Mouse (Mus musculus) embryonic facial prominence, embryonic 11.5 days (tissue): ENCODE measurements at regions not wholly inside any gene's neighbourhood (a gene's known extent, or its start where the extent isn't known, plus 50 kb on each side); places are given as distances from the start of the nearest gene placed in this dataset.

Source experiments
- ATAC-seq: fragments of 200-750 bp; cut with Nextera tagmentation; replicated peaks from 2 replicates; pipeline ENCODE4 v1.8.0; 2017; ENCODE audit warnings: low read depth; ENCODE audit not compliant: insufficient number of reproducible peaks, low FRiP score, low TSS enrichment
- DNase-seq: peaks from one replicate; pipeline ENCODE4 v3.0.0-alpha.2; 2015; ENCODE audit warnings: low spot score
- H3K27ac ChIP-seq: fragments of 300-500 bp; sonication (generic); replicated peaks from 2 replicates; pipeline ENCODE4 v1.5.1; 2014; ENCODE audit warnings: mild to moderate bottlenecking, low read depth, low read length, control low read depth
- H3K27me3 ChIP-seq: fragments of 300-500 bp; sonication (generic); 2 replicates; pipeline ENCODE4 v1.6.1; 2014; ENCODE audit warnings: mild to moderate bottlenecking, low read length, moderate library complexity, mixed read lengths; ENCODE audit not compliant: control insufficient read depth, insufficient read depth
- H3K36me3 ChIP-seq: fragments of 300-500 bp; sonication (generic); replicated peaks from 2 replicates; pipeline ENCODE4 v1.6.1; 2014; ENCODE audit warnings: low read depth, mild to moderate bottlenecking, low read length, moderate library complexity, mixed read lengths; ENCODE audit not compliant: control insufficient read depth, insufficient read depth
- H3K4me1 ChIP-seq: fragments of 300-500 bp; sonication (generic); 2 replicates; pipeline ENCODE4 v1.6.1; 2014; ENCODE audit warnings: low read length, mixed read lengths; ENCODE audit not compliant: control insufficient read depth, insufficient read depth
- H3K4me2 ChIP-seq: fragments of 300-500 bp; sonication (generic); 2 replicates; pipeline ENCODE4 v1.6.1; 2014; ENCODE audit warnings: low read depth, mild to moderate bottlenecking, control low read depth, low read length, moderate library complexity
- H3K4me3 ChIP-seq: fragments of 300-500 bp; sonication (generic); 2 replicates; pipeline ENCODE4 v1.5.1; 2014; ENCODE audit warnings: low read depth, low read length, control low read depth
- H3K9ac ChIP-seq: fragments of 300-500 bp; sonication (generic); replicated peaks from 2 replicates; pipeline ENCODE4 v1.6.1; 2014; ENCODE audit warnings: mild to moderate bottlenecking, control low read depth, low read length
- H3K9me3 ChIP-seq: fragments of 300-500 bp; sonication (generic); replicated peaks from 2 replicates; pipeline ENCODE4 v1.6.1; 2016; ENCODE audit warnings: mild to moderate bottlenecking, low read length, inconsistent platforms, mixed read lengths; ENCODE audit not compliant: control insufficient read depth
- WGBS: fragments of 180-500 bp; shearing (Covaris S2); extraction: QIAGEN DNeasy Blood & Tissue Kit; methylation state at CpG from one replicate; pipeline ENCODE4 v1.1.7; 2014; 5-methylcytosine and 5-hydroxymethylcytosine counted together

DNA sequence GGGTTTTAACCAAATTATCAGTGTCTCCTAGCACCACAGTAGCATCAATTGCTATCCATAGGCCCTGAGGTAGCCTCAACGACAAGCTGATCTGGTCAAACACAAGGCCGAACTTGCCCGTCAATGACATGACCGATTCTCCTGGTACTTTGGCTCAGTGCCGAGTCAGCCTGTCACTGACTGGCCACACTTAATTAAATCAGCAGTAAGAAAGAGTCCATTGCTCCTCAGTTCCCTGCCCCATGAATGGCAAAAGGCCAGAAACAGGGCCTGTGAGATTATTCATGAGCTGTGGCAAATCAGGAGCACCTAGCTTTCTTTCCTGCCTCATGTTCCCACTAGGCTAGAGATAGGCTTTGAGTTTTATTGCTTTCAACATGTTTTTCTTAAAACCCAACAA is 105.4 kb downstream of the Gm4791 start:
- Histone ChIP-seq H3K36me3 (no peaks in the 10 kb centered on the region), H3K27me3 (no peaks in the 10 kb centered on the region), H3K27ac (no peak overlapping the region), H3K9ac (no peak overlapping the region), H3K4me1 (no peaks in the 10 kb centered on the region), H3K4me2 (no peak overlapping the region), H3K9me3 (no peaks in the 10 kb centered on the region), H3K4me3 (no peak overlapping the region)
- ATAC-seq (no peak), DNase-seq (no peak)
- 95% methylated on average over 5 of the region's 5 CpGs for WGBS

DNA sequence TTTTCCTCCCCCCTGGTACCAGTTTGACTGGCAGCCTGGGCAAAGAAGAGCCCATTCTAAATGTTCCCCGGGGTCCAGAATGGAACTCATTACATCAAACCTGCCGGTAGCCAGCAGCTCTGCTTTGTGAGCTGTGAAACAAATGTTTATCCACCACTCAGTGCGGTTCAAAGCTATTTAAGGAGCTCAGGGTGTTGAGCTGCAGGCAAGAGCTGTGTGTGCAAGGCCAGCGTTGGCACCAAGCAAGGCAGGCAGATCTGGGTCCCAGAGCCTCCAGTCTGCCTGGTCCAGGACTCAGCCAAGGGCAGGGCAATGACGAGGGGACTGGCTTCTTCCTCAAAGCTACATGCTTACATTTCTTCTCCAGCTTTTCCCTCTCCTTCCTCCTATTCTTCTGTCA is 109.6 kb downstream of the Gm4791 start:
- no peak for ATAC-seq
- H3K9ac ChIP-seq: no peak overlapping the region

DNA sequence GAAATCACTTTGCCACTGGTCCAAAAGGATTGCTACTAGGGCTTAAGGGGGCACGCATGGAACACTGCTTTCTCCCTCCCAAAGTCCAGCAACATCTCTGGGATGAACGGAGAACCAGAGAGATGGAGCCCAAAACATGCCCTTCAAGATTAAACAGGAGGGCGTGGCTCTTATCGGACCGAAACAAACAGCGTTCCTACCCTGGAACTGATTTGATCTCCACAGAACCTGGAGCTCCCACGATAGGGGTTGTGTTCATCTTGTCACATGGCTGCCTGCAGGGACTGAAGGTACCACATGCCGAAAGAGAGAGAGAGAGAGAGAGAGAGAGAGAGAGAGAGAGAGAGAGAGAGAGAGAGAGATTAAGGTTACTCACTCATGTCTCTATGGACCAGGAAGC is 120.7 kb downstream of the Gm4791 start:
- ATAC-seq (no peak), DNase-seq (no peak)
- 83% methylated on average over 7 of the region's 8 CpGs for WGBS
- Histone ChIP-seq H3K9ac (no peak overlapping the region), H3K36me3 (no peaks in the 10 kb centered on the region), H3K4me2 (no peak overlapping the region), H3K9me3 (no peaks in the 10 kb centered on the region), H3K4me1 (no peaks in the 10 kb centered on the region), H3K27me3 (no peaks in the 10 kb centered on the region), H3K4me3 (no peak overlapping the region), H3K27ac (no peak overlapping the region)

More for the DNA sequence above, 109.6 kb downstream of the Gm4791 start:
- no peak overlapping the region for H3K27ac ChIP-seq
- H3K36me3 ChIP-seq: no peaks in the 10 kb centered on the region
- DNase-seq: no peak
- no peak overlapping the region for H3K4me3 ChIP-seq
- no peak overlapping the region for H3K4me2 ChIP-seq
- no peaks in the 10 kb centered on the region for H3K4me1 ChIP-seq
- H3K27me3 ChIP-seq: no peaks in the 10 kb centered on the region
- no peaks in the 10 kb centered on the region for H3K9me3 ChIP-seq
- WGBS: 65% methylated on average over 5 of the region's 5 CpGs

DNA sequence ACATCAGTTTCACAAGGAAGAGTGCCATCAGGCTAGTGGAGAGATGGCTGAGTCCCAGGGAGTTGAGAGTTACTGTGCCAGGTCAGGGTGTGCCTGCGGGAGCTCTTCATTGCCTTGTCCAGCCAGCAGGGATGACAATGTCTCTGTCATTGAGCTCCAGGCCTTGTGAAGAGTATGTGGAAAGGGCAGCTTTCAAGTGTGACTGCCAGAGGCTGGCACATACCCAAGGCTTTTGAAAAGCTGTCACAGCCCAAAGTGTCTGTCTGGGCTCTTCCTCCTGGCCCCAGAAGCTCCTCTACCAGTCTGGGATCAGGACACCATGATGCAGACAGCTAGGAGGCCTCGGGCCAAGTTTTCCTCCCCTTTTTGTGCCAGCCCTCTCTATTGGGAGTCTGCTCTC is 124.6 kb downstream of the Gm4791 start:
- no peaks in the 10 kb centered on the region for H3K27me3 ChIP-seq
- DNase-seq (no peak), ATAC-seq (no peak)
- H3K4me2 ChIP-seq: no peak overlapping the region
- H3K9ac ChIP-seq: no peak overlapping the region
- H3K36me3 ChIP-seq: no peaks in the 10 kb centered on the region
- no peak overlapping the region for H3K4me3 ChIP-seq
- no peaks in the 10 kb centered on the region for H3K9me3 ChIP-seq
- WGBS: 84% methylated on average over 2 of the region's 2 CpGs
- H3K27ac ChIP-seq: no peak overlapping the region
- no peaks in the 10 kb centered on the region for H3K4me1 ChIP-seq

DNA sequence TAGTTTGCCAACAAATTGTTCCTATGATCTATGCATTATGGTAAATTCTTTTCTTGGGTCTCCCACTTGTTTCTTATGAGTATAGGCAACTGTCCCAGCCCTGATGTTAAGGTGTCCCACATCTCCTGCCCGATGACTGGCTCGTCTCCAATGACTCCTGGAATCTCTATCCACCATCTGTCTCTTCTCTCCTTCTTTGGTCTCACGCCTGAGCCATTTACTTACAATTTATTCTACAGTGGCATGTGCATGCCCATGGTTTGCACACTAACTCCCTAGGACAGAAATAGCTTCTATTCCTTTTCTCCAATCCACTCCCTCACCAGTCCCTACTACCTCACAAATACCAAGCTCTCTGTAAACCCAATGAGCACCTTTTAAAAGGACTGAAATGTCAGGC is 127.0 kb downstream of the Gm4791 start:
- H3K4me1 ChIP-seq: no peaks in the 10 kb centered on the region
- H3K27me3 ChIP-seq: no peaks in the 10 kb centered on the region
- no peaks in the 10 kb centered on the region for H3K36me3 ChIP-seq
- no peak overlapping the region for H3K27ac ChIP-seq
- 79% methylated on average over 3 of the region's 3 CpGs for WGBS
- no peak overlapping the region for H3K4me3 ChIP-seq
- ATAC-seq (no peak), DNase-seq (no peak)
- H3K4me2 ChIP-seq: no peak overlapping the region
- H3K9me3 ChIP-seq: no peaks in the 10 kb centered on the region
- no peak overlapping the region for H3K9ac ChIP-seq

DNA sequence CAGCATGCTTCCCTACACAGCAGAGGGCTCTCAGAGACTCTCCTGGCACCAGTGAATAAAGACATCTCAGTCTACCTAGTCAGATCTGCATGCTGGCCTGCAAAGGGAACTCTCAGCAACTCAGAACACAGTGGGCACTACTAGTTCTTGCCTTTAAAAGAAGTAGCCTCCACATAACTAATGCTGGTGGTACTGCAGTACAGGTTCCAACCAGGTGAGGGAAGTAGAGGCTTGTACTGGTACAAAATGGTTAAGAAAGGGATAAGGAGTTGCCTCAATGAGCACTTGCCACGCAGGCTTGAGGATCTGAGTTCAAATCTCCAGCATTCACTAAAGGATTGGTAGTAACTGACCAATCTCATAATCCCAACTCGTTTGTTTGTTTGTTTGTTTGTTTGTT is 127.7 kb downstream of the Gm4791 start:
- DNase-seq: peak; percentile 56
- WGBS: 63% methylated on average over 2 of the region's 2 CpGs

DNA sequence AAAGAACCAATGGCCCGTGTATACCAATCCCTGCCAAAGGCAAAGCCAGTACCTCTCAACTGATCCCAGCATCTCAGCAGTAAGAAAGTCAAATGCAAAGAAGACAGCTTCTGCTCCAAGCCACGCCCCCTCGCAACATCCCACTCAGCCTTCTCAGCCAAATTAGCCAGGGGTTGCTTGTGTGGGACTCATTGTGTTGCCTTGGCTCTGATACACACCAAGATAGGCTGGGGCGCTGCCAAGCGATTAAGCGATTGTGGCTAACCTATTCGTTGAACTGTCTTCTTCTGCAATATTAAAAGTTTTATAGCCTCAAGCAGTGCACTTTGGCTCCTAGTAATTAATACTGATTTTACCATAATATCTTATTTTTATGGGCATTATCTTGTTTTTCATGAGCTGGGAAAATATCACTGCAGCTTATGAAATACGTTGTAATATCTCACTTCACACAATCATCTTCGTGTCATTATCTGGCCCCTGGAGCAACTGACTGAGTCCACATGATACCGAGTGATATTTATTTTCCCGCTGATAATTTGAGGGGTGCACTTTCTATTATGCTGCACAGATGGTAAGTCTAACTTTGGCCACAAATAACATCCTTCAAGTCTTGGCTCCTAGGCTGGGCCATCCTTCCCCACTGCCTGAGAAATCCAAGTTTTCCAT is 129.3 kb downstream of the Gm4791 start:
- no peak for DNase-seq
- H3K9me3 ChIP-seq: no peaks in the 10 kb centered on the region
- H3K4me2 ChIP-seq: no peak overlapping the region
- no peaks in the 10 kb centered on the region for H3K4me1 ChIP-seq
- 88% methylated on average over 11 of the region's 11 CpGs for WGBS
- ATAC-seq: no peak
- no peak overlapping the region for H3K4me3 ChIP-seq
- H3K27me3 ChIP-seq: no peaks in the 10 kb centered on the region
- no peak overlapping the region for H3K9ac ChIP-seq
- H3K27ac ChIP-seq: no peak overlapping the region
- H3K36me3 ChIP-seq: no peaks in the 10 kb centered on the region

More for the DNA sequence above, 127.7 kb downstream of the Gm4791 start:
- Histone ChIP-seq H3K9me3 (no peaks in the 10 kb centered on the region), H3K4me3 (no peak overlapping the region), H3K4me1 (no peaks in the 10 kb centered on the region), H3K9ac (no peak overlapping the region), H3K36me3 (no peaks in the 10 kb centered on the region), H3K27me3 (no peaks in the 10 kb centered on the region), H3K4me2 (no peak overlapping the region), H3K27ac (no peak overlapping the region)
- ATAC-seq: no peak

DNA sequence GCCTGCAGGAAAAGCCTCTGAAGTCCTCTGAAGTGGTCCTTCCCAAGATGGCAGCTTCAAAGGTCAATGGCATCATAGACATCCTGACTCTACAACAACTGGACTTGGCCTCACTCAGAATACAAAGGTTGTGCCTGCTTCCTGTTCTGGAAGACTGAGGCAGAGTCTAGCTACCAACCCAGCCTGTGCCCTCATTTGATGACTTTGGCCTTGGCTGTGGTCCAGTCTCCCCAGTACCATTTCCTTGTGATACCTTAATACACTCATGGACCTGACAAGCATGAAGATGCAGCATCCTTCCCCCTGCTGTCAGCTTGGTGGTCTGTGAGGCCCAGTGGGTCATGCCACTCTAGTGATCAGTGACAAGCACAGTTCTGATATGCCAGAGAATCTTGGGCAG is 130.6 kb downstream of the Gm4791 start:
- Histone ChIP-seq H3K36me3 (no peaks in the 10 kb centered on the region), H3K27ac (no peak overlapping the region), H3K4me3 (no peak overlapping the region), H3K9ac (no peak overlapping the region), H3K4me1 (no peaks in the 10 kb centered on the region), H3K9me3 (no peaks in the 10 kb centered on the region), H3K4me2 (no peak overlapping the region), H3K27me3 (no peaks in the 10 kb centered on the region)
- ATAC-seq (no peak), DNase-seq (no peak)
